Mouse (Mus musculus) induced T-regulatory cell, adult 2 months (primary cell): ENCODE measurements around the gene 2810006K23Rik.
A peak's percentile ranks its signal among the peaks of the same experiment; 100 is the strongest.
"Not testable (repeated sequence)": the region's sequence is repeated elsewhere in the genome, so short reads cannot be mapped to it uniquely, and the experiment has no call there.

Experiments
- DNase-seq: peaks from one replicate; pipeline ENCODE4 v3.0.0-alpha.2; 2012; ENCODE audit warnings: low read depth

Gene 2810006K23Rik

GRCm38 (mm10) chr5:124349196-124349595, 21.3 kb downstream of the 2810006K23Rik start:
- DNase-seq = no peak

- no peak for DNase-seq
Measured at GRCm38 (mm10) chr5:124350350-124350749, 22.5 kb downstream of the 2810006K23Rik start.

- DNase-seq = no peak
Measured at GRCm38 (mm10) chr5:124351111-124351560, 23.2 kb downstream of the 2810006K23Rik start.

- DNase-seq = no peak
Measured at GRCm38 (mm10) chr5:124351604-124352003, 23.7 kb downstream of the 2810006K23Rik start.

GRCm38 (mm10) chr5:124352141-124352920, 24.4 kb downstream of the 2810006K23Rik start:
- peak; percentile 82 for DNase-seq

GRCm38 (mm10) chr5:124353011-124353725, 25.3 kb downstream of the 2810006K23Rik start:
- DNase-seq = peak; percentile 46

GRCm38 (mm10) chr5:124353726-124354547, 26.0 kb downstream of the 2810006K23Rik start:
- DNase-seq = peak; percentile 81

GRCm38 (mm10) chr5:124354574-124355424, 26.9 kb downstream of the 2810006K23Rik start:
- DNase-seq = peak; percentile 72

GRCm38 (mm10) chr5:124355425-124355959, 27.6 kb downstream of the 2810006K23Rik start:
- DNase-seq = peak; percentile 45

- DNase-seq = peak; percentile 36
Measured at GRCm38 (mm10) chr5:124356695-124357094, 28.8 kb downstream of the 2810006K23Rik start.

- peak; percentile 53 for DNase-seq
Measured at GRCm38 (mm10) chr5:124359641-124360040, 31.8 kb downstream of the 2810006K23Rik start.

GRCm38 (mm10) chr5:124362982-124363381, 35.1 kb downstream of the 2810006K23Rik start, which contains the start of gene Cdk2ap1:
TSS of gene Cdk2ap1 (minus strand) at chr5:124363082.
- DNase-seq = not testable (repeated sequence)

- DNase-seq = no peak
Measured at GRCm38 (mm10) chr5:124364173-124364918, 36.5 kb downstream of the 2810006K23Rik start.

GRCm38 (mm10) chr5:124365754-124366153, 37.9 kb downstream of the 2810006K23Rik start:
- DNase-seq = no peak

- no peak for DNase-seq
Measured at GRCm38 (mm10) chr5:124366721-124367120, 38.8 kb downstream of the 2810006K23Rik start.

GRCm38 (mm10) chr5:124374298-124374697, 46.4 kb downstream of the 2810006K23Rik start:
- no peak for DNase-seq

GRCm38 (mm10) chr5:124376401-124376800, 48.5 kb downstream of the 2810006K23Rik start:
- no peak for DNase-seq

- DNase-seq = no peak
Measured at GRCm38 (mm10) chr5:124377149-124377548, 49.3 kb downstream of the 2810006K23Rik start.

GRCm38 (mm10) chr5:124380121-124380520, 52.2 kb downstream of the 2810006K23Rik start:
- DNase-seq = no peak

GRCm38 (mm10) chr5:124387932-124388331, 60.0 kb downstream of the 2810006K23Rik start:
- DNase-seq = peak; percentile 49
